Mouse (Mus musculus): Measurements from ENCODE around the gene Zfp287. TPM values are rescaled to one million over a fixed set of nuclear protein-coding genes. Genes with fewer than 3 reads are reported as not detected.

Zfp287 gene
- under 1 TPM; 0.44 to 0.84 TPM for total RNA-seq (2023)

DNA sequence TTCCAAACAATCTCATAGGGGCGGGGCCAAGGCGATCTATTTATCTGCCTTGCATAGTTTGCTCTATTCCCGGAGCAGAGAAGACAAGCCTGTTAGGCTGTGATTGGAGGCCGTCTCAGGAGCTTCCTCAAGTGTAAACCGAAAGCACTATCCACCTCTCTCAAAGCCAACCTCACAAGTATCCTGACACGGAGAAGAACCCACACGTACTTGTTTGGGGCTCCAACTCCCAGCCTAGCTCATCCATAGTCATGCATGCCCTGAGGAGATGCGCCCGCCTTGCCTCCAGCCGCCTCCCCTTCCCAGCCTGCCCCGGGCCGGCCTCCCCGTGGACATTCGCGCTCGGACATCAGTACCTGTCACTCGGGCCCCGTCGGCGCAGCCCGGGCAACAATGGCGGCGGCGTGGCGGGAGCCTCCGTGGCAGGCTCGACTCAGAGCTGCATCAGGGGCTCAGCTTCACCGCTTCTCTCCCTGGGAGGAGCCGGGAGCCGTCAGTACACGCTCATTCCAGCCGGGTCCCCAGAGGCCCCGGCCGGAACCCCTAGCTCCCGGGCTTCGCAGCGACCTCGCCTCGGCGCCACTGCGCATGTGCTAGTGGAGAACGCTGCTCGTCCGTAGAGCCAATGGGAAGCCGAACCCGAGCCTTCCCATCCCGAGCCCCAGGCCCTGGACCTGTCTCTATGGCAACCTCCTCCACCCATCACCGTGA is at the start of gene Zfp287:
Zfp287 (minus strand) TSS at position 595 of the 711 bp plus-strand sequence.

DNA sequence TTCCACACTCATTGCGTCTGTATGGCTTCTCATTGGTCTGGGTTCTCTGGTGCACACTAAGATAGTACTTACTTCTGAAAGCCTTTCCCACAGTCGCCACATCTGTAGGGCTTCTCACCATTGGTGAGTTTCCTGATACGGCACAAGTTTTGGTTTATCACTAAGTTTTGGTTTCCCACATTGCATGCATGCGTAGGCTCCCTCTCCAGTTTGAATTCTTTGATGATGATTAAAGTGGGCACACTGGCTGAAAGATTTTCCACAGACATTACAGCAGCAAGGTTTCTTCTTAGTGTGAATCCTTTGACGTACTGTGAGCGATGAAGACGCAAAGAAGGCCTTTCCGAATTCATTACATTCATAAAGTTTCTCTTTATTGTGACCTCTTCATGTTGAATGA is 21.1 kb upstream of the Zfp287 start, which contains the start of gene Gm10428:
Gm10428 (plus strand) TSS at position 321 of the 400 bp plus-strand sequence.

Other genes starting within 250 kb of the Zfp287 start
- gene Cenpv, start 192.6 kb downstream of the Zfp287 start, total RNA-seq (2023) = 1 to 10 TPM; 3.9 to 7.8 TPM
- gene Ubb, start 180.7 kb downstream of the Zfp287 start, total RNA-seq (2023) = 1,000 to 10,000 TPM; 1,679 to 1,929 TPM
- gene Trpv2, start 157.4 kb downstream of the Zfp287 start, total RNA-seq (2023) = 10 to 100 TPM; 42.1 to 49.3 TPM
- gene Lrrc75a, start 83.4 kb downstream of the Zfp287 start, total RNA-seq (2023) = 1 to 10 TPM; 1.7 to 1.9 TPM
- gene Mmgt2, start 83.2 kb downstream of the Zfp287 start, total RNA-seq (2023) = 10 to 100 TPM; 10.7 to 11.7 TPM
- not detected for gene Gm10428, start 21.2 kb upstream of the Zfp287 start, total RNA-seq (2023)
- gene Zfp286, start 57.6 kb upstream of the Zfp287 start, total RNA-seq (2023) = under 1 TPM in 1 of 2 experiments, not detected in 1; 0.13 TPM
- gene Trim16, start 88.3 kb upstream of the Zfp287 start, total RNA-seq (2023) = 10 to 100 TPM; 12.7 to 17.2 TPM
- 1 to 10 TPM in 1 of 2 experiments, under 1 TPM in 1; 0.66 to 1.2 TPM for gene Fbxw10, start 115.2 kb upstream of the Zfp287 start, total RNA-seq (2023)
- gene Tvp23b, start 147.6 kb upstream of the Zfp287 start, total RNA-seq (2023) = 1 to 10 TPM; 9.4 to 10.0 TPM
- gene Cdrt4, start 219.3 kb upstream of the Zfp287 start, total RNA-seq (2023) = not detected

Measured in neutrophil, adult 83 days (primary cell).